Mouse (Mus musculus) bone marrow macrophage, adult 2 months (primary cell): ENCODE data around the gene Slc2a9. TPM values are rescaled to one million over a fixed set of nuclear protein-coding genes. Genes with fewer than 3 reads are reported as not detected.

ENCODE experiments used
- H3K27ac ChIP-seq: 2 replicates; pipeline ENCODE4 v1.5.1; 2012; ENCODE audit warnings: low read depth, low read length; ENCODE audit not compliant: insufficient read depth
- H3K4me1 ChIP-seq: 2 replicates; pipeline ENCODE4 v1.6.1; 2012; ENCODE audit warnings: low read length; ENCODE audit not compliant: control insufficient read depth, insufficient read depth
- H3K4me3 ChIP-seq: 2 replicates; pipeline ENCODE4 v1.5.1; 2012; ENCODE audit warnings: mild to moderate bottlenecking, low read length, moderate library complexity; ENCODE audit not compliant: insufficient read depth
- CTCF ChIP-seq: IDR thresholded peaks from 2 replicates; pipeline ENCODE4 v1.5.1; 2012; ENCODE audit warnings: low read depth, mild to moderate bottlenecking, low read length, moderate library complexity
- POLR2A ChIP-seq: IDR thresholded peaks from 2 replicates; pipeline ENCODE4 v1.6.1; 2012; ENCODE audit warnings: mild to moderate bottlenecking, low read depth, low read length, borderline replicate concordance
- polyA plus RNA-seq: library from polyadenylated mRNA; stranded (reverse); fragments of >200 nt; gene quantifications from 2 replicates; pipeline ENCODE4 v1.2.4, GENCODE M21; 2012; ENCODE audit not compliant: missing spikeins, insufficient read depth, insufficient read length

Gene Slc2a9
- polyA plus RNA-seq, 1 experiment = 15.0 TPM

DNA sequence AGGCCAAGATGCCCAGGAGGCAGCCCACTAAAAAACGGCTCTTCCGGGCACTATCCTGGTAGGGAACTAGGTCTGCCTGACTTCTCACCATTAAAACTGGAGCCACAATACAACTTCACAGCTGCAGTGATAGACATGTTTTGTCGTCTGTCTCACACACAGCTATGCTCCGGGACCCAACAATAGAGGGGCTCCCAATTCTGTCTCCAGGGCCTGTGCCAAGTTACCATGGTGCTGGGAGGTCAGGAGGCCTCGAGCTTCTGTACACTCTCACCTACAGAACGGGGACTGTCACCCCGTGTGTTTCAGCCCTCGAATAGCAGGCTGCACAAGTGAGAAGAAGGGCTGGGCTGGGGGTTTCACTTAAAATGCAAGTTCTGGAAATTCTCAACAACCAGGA, 35.6 kb upstream of the Slc2a9 start:
- no peak for TF ChIP-seq POLR2A
- no peak for TF ChIP-seq CTCF
- Histone ChIP-seq H3K4me1 (no peaks in the 10 kb centered on the region), H3K4me3 (no peak overlapping the region), H3K27ac (no peak overlapping the region)

DNA sequence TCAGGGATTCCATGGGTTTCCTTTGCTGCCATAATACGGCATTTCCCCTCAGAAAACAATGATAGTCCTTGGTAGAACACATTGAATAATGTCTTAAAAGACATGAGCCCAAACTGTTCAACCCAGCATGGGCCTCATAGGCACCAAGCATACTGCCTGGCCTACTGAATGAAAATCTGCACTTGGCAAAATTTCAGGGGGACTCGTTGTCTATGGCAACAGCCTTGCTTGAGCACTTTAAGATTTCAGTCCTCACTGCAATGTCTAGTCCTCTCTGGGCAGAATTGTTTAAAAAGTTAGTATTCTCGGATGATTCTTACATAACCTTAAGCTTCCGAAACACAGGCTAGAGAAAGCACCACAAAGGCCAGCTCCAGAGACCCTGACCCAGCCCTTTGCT, 34.9 kb upstream of the Slc2a9 start:
- TF ChIP-seq POLR2A (no peak), CTCF (no peak)
- H3K4me1 ChIP-seq = no peaks in the 10 kb centered on the region
- no peak overlapping the region for H3K27ac ChIP-seq
- no peak overlapping the region for H3K4me3 ChIP-seq

DNA sequence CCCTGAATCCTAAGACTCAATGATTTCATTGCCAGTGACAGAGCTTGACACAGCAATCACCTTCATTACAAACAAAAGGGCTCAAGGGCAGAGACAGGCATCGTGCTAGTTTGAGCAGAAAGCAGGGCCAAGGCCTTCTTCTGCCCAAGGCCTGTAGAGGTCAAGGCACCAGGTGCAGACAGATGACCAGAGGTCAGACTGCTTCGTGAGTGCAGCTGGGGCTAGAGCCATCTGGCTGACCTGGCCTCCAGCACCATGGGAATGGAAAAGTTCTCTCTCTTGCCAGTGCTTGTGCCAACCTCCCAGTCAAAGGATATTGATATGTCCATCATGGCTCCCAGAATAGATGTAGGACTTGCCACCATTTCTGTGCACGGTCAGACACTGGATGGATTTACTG, 33.9 kb upstream of the Slc2a9 start:
- H3K4me3 ChIP-seq = no peak overlapping the region
- no peak for TF ChIP-seq CTCF
- no peak for TF ChIP-seq POLR2A
- no peak overlapping the region for H3K27ac ChIP-seq
- H3K4me1 ChIP-seq = no peaks in the 10 kb centered on the region

DNA sequence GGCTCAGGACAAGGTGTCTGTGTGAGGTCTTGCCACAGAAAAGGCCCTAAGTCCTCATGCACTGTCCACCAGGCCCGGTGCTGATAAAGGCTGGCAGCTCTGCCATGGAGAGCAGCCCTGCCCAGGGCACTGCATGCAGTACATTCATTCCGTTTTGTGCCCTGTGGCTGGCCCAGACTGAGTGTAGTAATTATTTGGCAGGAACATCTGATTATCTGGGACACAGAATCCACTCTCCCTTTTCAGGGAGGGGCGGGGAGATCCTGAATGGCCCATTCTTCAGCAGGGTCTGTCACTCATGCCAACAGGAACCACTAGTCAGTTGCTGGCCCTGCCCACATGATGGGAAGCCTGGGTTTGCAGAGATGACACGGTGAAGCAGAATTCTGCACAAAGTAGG, 29.1 kb upstream of the Slc2a9 start:
- H3K4me3 ChIP-seq = no peak overlapping the region
- TF ChIP-seq POLR2A (no peak), CTCF (no peak)
- H3K4me1 ChIP-seq = no peaks in the 10 kb centered on the region
- H3K27ac ChIP-seq = no peak overlapping the region

DNA sequence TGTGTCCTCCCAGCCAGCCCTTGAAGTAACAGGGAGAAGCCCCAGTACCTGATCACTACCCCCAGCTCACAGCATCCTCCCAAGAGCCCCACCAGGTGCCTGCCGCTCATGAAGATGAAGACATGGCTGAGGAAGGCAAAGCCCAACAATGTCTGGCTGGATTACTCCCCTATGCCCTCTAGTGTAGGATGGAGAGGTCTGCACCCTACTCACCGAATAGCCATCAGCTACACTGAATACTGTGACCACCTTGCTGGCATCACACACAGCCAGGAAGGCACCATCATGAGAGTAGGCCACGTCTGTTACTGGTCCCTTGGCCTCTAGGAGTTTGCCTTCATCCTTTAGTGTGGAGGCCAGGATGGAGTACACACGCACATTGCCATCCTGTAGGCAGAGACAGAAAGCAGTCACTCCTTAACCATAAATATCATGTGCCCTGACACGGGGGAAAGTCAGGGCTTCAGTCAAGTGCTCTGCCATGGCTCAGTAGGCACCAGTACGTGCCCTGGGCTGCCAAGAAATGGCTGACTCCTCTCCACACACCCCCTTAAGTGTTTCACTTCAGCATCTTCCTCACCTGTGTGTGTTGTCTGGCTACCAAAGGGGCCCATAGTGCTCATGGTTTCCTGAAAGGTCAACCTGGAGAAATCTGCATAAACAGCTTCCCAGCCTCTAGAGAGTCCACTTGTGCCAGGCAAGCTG, 26.9 kb upstream of the Slc2a9 start:
- Histone ChIP-seq H3K4me3 (no peak overlapping the region), H3K27ac (no peak overlapping the region)
- peak; percentile 46 for TF ChIP-seq CTCF
- no peak for TF ChIP-seq POLR2A

DNA sequence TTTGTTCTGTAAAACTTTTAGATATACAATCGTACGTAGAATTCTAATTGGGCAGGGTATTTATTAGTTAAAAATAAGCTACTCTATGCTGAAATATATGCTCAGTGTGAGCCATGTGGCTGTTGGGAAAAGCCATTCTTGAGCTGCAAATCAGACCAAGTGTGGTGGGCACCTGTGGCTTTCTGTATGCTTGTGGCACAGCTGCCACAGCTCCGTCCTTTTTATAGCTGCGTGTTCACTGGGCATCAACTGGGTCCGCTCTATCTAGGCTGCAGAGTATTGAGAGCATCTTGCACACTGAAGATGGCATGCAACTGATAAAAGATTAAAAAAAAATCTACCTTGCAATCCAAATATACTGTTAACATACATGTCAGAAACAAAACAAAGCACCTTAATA, 20.0 kb upstream of the Slc2a9 start:
- Histone ChIP-seq H3K4me3 (no peak overlapping the region), H3K27ac (no peak overlapping the region), H3K4me1 (peaks cover under 1% of the 10 kb centered on the region; the same call in 1 of the 2 replicates)
- no peak for TF ChIP-seq CTCF
- TF ChIP-seq POLR2A = no peak

More for the DNA sequence above, 26.9 kb upstream of the Slc2a9 start:
- H3K4me1 ChIP-seq = no peaks in the 10 kb centered on the region

DNA sequence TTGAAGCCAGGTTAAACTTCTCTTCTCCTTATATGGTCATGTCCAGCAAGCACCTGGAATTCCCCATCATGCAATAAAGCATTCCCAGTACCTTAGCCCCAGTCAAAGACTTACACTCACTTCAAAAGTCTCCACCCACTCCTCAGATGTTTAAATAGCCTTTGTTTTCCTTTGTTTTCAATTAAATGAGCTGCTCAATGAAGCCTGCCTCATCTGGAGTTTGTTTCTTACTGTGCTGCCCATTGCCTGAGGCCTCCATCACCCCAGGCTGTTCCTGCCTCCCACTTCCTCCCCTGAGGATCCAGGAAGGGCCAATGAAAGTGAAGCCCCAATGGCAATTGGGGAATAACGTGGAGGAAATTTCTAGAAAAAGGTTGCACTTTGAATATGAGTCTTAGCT, 17.9 kb upstream of the Slc2a9 start:
- TF ChIP-seq CTCF = no peak
- no peak for TF ChIP-seq POLR2A
- H3K27ac ChIP-seq = no peak overlapping the region
- no peak overlapping the region for H3K4me3 ChIP-seq
- H3K4me1 ChIP-seq = peaks cover 8% of the 10 kb centered on the region

DNA sequence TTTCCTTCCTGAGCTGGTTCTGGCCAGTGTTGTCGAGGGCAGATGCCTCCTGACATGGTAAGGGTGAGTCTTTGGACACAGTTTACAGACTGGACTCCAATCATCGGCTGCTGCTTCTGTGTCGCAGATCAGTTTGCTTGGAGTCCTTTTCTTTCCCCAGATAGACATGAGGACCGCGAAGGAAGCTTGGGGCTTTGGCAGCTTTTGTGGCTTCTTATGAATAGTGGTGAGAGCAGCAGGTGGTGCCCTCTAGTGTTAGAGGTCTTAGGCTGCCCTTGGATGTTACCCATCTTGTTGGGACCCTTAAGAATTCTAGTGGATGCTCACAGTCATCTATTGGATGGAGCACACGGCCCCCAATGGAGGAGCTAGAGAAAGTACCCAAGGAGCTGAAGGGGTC, 13.3 kb upstream of the Slc2a9 start:
- H3K4me3 ChIP-seq = no peak overlapping the region
- peaks cover 8% of the 10 kb centered on the region for H3K4me1 ChIP-seq
- H3K27ac ChIP-seq = no peak overlapping the region
- no peak for TF ChIP-seq POLR2A
- no peak for TF ChIP-seq CTCF

DNA sequence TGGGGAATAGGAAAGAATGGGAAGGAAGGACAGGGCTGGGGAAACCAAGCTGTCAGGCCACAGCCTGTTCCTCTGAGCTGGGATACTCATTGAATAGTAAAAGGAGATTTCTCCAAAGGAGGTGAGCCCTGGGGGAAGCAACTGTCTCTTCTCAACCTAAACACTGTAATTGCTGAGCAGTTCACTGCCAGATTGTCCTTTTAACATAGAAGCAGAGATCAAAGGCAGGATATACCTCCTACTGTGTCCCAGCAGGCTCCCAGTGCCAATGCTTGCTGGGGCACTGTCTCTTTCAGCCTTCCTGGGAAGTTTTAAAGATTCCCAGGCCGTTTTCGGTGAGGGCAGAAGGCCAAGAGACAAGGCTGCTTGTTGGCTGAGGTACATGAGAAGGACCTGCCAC, 10.0 kb upstream of the Slc2a9 start:
- H3K27ac ChIP-seq = no peak overlapping the region
- TF ChIP-seq POLR2A = no peak
- TF ChIP-seq CTCF = no peak
- H3K4me1 ChIP-seq = peaks cover 16% of the 10 kb centered on the region
- H3K4me3 ChIP-seq = no peak overlapping the region

DNA sequence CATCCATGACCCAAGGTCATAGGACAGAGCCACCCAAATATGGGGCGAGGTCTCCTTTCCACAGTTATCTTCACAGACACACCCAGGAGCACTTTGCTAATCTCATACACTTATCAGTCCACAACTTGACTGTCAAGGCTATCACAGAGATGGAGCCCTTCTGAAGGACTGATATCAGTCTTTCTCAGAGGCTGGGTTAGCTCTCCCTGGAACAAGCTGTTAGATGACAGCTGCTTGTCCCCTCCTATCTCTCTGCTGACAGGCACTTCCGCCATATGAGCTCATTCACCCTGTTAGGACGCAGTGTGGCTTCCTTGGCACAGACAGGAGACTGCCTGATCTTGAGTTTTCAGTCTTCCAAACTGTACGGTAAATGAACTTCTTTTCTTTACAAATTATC, 6.6 kb upstream of the Slc2a9 start:
- no peak overlapping the region for H3K27ac ChIP-seq
- TF ChIP-seq CTCF (no peak), POLR2A (no peak)
- peaks cover 33% of the 10 kb centered on the region for H3K4me1 ChIP-seq
- no peak overlapping the region for H3K4me3 ChIP-seq

DNA sequence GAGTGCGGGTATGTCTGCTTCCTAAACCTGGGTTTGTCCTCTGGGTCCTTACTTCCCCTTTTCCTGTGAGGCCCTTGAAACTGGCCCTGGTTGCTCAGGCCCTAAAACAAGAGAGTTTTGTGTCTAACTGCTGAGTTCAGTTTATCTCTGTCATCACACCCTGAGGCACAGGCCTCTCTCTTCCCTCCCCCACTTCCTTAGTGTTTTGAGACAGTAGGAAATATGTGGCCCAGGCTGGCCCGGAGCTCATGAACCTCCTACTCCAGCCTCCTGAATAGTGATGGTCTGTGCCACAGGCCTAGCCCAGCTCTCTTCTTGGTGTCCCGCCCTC, 2.5 kb upstream of the Slc2a9 start:
- TF ChIP-seq CTCF (no peak), POLR2A (no peak)
- Histone ChIP-seq H3K4me3 (no peak overlapping the region), H3K4me1 (peaks cover 67% of the 10 kb centered on the region), H3K27ac (peak overlapping the region; percentile 96)
